Mouse (Mus musculus): ENCODE measurements around the gene 1810049J17Rik. TPM values are rescaled to one million over a fixed set of nuclear protein-coding genes. Genes with fewer than 3 reads are reported as not detected.

The 1810049J17Rik gene
- total RNA-seq, 2 experiments from 2014 or later: 0.65 to 1.2 TPM

Other genes with a start within 250 kb of the 1810049J17Rik start
- gene Zfr, start 204.1 kb downstream of the 1810049J17Rik start, total RNA-seq (2021): 10 to 100 TPM; 73.9 to 84.0 TPM
- gene Mtmr12, start 116.9 kb downstream of the 1810049J17Rik start, total RNA-seq (2021): 10 to 100 TPM in 1 of 2 experiments, 1 to 10 TPM in 1; 9.5 to 10.0 TPM
- 10 to 100 TPM; 81.7 to 83.7 TPM for gene Golph3, start 449 bp downstream of the 1810049J17Rik start, total RNA-seq (2021)